Mouse (Mus musculus): ENCODE results near the gene Rgs8. TPM values are rescaled to one million over a fixed set of nuclear protein-coding genes. Genes with fewer than 3 reads are reported as not detected.

The Rgs8 gene
- polyA plus RNA-seq, 1 experiment from 2014 or later: 26.4 TPM

- no peak for ATAC-seq (ENCODE audit: low FRiP score)
- peaks cover 13% of the 10 kb centered on the region for H3K36me3 ChIP-seq
- no peak overlapping the region for H3K4me3 ChIP-seq
- WGBS: 61% methylated on average over 16 of the region's 16 CpGs
- no peaks in the 10 kb centered on the region for H3K27me3 ChIP-seq
- no peaks in the 10 kb centered on the region for H3K9me3 ChIP-seq
- H3K27ac ChIP-seq: no peak overlapping the region
- H3K9ac ChIP-seq: no peak overlapping the region
- H3K4me1 ChIP-seq (replicated peaks): peaks cover 14% of the 10 kb centered on the region
- H3K4me2 ChIP-seq: no peak overlapping the region
Observed at GRCm38 (mm10) chr1:153697581-153698251, 44.9 kb downstream of the Rgs8 start.

- Histone ChIP-seq H3K4me3 (no peak overlapping the region), H3K27ac (no peak overlapping the region), H3K9me3 (no peaks in the 10 kb centered on the region), H3K36me3 (peaks cover 6% of the 10 kb centered on the region), H3K4me2 (no peak overlapping the region), H3K9ac (0 out of 2 replicates have a peak overlapping the region, but pooled peaks have one; percentile 1), H3K27me3 (no peaks in the 10 kb centered on the region), H3K4me1 (replicated peaks) (peaks cover 22% of the 10 kb centered on the region)
- WGBS: 65% methylated on average over 7 of the region's 7 CpGs
- ATAC-seq (ENCODE audit: low FRiP score): no peak
Observed at GRCm38 (mm10) chr1:153698311-153699084, 45.7 kb downstream of the Rgs8 start.

GRCm38 (mm10) chr1:153700448-153701063, 47.7 kb downstream of the Rgs8 start:
- no peaks in the 10 kb centered on the region for H3K9me3 ChIP-seq
- no peak overlapping the region for H3K4me3 ChIP-seq
- peaks cover 39% of the 10 kb centered on the region for H3K4me1 ChIP-seq (replicated peaks)
- no peaks in the 10 kb centered on the region for H3K27me3 ChIP-seq
- no peak overlapping the region for H3K27ac ChIP-seq
- no peak for ATAC-seq (ENCODE audit: low FRiP score)
- no peak overlapping the region for H3K4me2 ChIP-seq
- WGBS: 86% methylated on average over 11 of the region's 11 CpGs
- no peaks in the 10 kb centered on the region for H3K36me3 ChIP-seq
- no peak overlapping the region for H3K9ac ChIP-seq

- ATAC-seq (ENCODE audit: low FRiP score): no peak
- no peaks in the 10 kb centered on the region for H3K9me3 ChIP-seq
- H3K27me3 ChIP-seq: no peaks in the 10 kb centered on the region
- H3K4me2 ChIP-seq: no peak overlapping the region
- no peak overlapping the region for H3K9ac ChIP-seq
- 97% methylated on average over 1 of the region's 1 CpGs for WGBS
- no peak overlapping the region for H3K4me3 ChIP-seq
- no peaks in the 10 kb centered on the region for H3K36me3 ChIP-seq
- H3K27ac ChIP-seq: no peak overlapping the region
- peaks cover 39% of the 10 kb centered on the region for H3K4me1 ChIP-seq (replicated peaks)
Observed at GRCm38 (mm10) chr1:153701461-153701860, 48.6 kb downstream of the Rgs8 start.

GRCm38 (mm10) chr1:153702166-153702852, 49.5 kb downstream of the Rgs8 start:
- H3K9ac ChIP-seq: no peak overlapping the region
- ATAC-seq (ENCODE audit: low FRiP score): no peak
- 84% methylated on average over 8 of the region's 8 CpGs for WGBS
- H3K4me1 ChIP-seq (replicated peaks): peaks cover 39% of the 10 kb centered on the region
- H3K36me3 ChIP-seq: no peaks in the 10 kb centered on the region
- peak overlapping the region; percentile 60; the same call in 1 of the 2 replicates for H3K27ac ChIP-seq
- no peak overlapping the region for H3K4me2 ChIP-seq
- H3K4me3 ChIP-seq: no peak overlapping the region
- no peaks in the 10 kb centered on the region for H3K27me3 ChIP-seq
- no peaks in the 10 kb centered on the region for H3K9me3 ChIP-seq

GRCm38 (mm10) chr1:153702853-153703410, 50.1 kb downstream of the Rgs8 start:
- Histone ChIP-seq H3K27me3 (no peaks in the 10 kb centered on the region), H3K4me2 (no peak overlapping the region), H3K9ac (no peak overlapping the region), H3K27ac (peak overlapping the region; percentile 60), H3K4me1 (replicated peaks) (peaks cover 39% of the 10 kb centered on the region), H3K36me3 (no peaks in the 10 kb centered on the region), H3K9me3 (no peaks in the 10 kb centered on the region), H3K4me3 (no peak overlapping the region)
- no peak for ATAC-seq (ENCODE audit: low FRiP score)
- WGBS: 44% methylated on average over 8 of the region's 8 CpGs

GRCm38 (mm10) chr1:153703445-153703991, 50.7 kb downstream of the Rgs8 start:
- no peaks in the 10 kb centered on the region for H3K36me3 ChIP-seq
- no peaks in the 10 kb centered on the region for H3K27me3 ChIP-seq
- peak overlapping the region; percentile 14; the same call in 1 of the 2 replicates for H3K4me2 ChIP-seq
- 6% methylated on average over 12 of the region's 12 CpGs for WGBS
- peaks cover 35% of the 10 kb centered on the region for H3K4me1 ChIP-seq (replicated peaks)
- no peak overlapping the region for H3K4me3 ChIP-seq
- ATAC-seq (ENCODE audit: low FRiP score): peak; percentile 74
- H3K9me3 ChIP-seq: no peaks in the 10 kb centered on the region
- H3K27ac ChIP-seq: peak overlapping the region; percentile 60
- H3K9ac ChIP-seq: no peak overlapping the region; the same call in 1 of the 2 replicates

GRCm38 (mm10) chr1:153704174-153704573, 51.3 kb downstream of the Rgs8 start:
- peak; percentile 46; the same call in 1 of the 2 replicates for ATAC-seq (ENCODE audit: low FRiP score)
- WGBS: 17% methylated on average over 7 of the region's 7 CpGs
- peak overlapping the region; percentile 60; the same call in 1 of the 2 replicates for H3K27ac ChIP-seq
- no peaks in the 10 kb centered on the region for H3K27me3 ChIP-seq
- H3K4me1 ChIP-seq (replicated peaks): peaks cover 34% of the 10 kb centered on the region
- H3K9ac ChIP-seq: no peak overlapping the region
- no peaks in the 10 kb centered on the region for H3K9me3 ChIP-seq
- H3K4me3 ChIP-seq: no peak overlapping the region
- no peak overlapping the region for H3K4me2 ChIP-seq
- no peaks in the 10 kb centered on the region for H3K36me3 ChIP-seq

GRCm38 (mm10) chr1:153704996-153705395, 52.2 kb downstream of the Rgs8 start:
- H3K4me2 ChIP-seq: no peak overlapping the region
- no peak overlapping the region for H3K27ac ChIP-seq
- ATAC-seq (ENCODE audit: low FRiP score): no peak
- no peak overlapping the region for H3K4me3 ChIP-seq
- WGBS: 13% methylated on average over 3 of the region's 3 CpGs
- no peak overlapping the region for H3K9ac ChIP-seq
- H3K27me3 ChIP-seq: no peaks in the 10 kb centered on the region
- no peaks in the 10 kb centered on the region for H3K9me3 ChIP-seq
- peaks cover 34% of the 10 kb centered on the region for H3K4me1 ChIP-seq (replicated peaks)
- no peaks in the 10 kb centered on the region for H3K36me3 ChIP-seq

GRCm38 (mm10) chr1:153708626-153709025, 55.8 kb downstream of the Rgs8 start:
- Histone ChIP-seq H3K27ac (no peak overlapping the region), H3K4me2 (no peak overlapping the region), H3K36me3 (no peaks in the 10 kb centered on the region), H3K9ac (no peak overlapping the region), H3K4me3 (no peak overlapping the region), H3K27me3 (no peaks in the 10 kb centered on the region), H3K4me1 (replicated peaks) (peaks cover 16% of the 10 kb centered on the region), H3K9me3 (no peaks in the 10 kb centered on the region)
- no peak for ATAC-seq (ENCODE audit: low FRiP score)
- 90% methylated on average over 5 of the region's 5 CpGs for WGBS

- Histone ChIP-seq H3K27me3 (no peaks in the 10 kb centered on the region), H3K9me3 (no peaks in the 10 kb centered on the region), H3K27ac (no peak overlapping the region), H3K9ac (no peak overlapping the region), H3K36me3 (no peaks in the 10 kb centered on the region), H3K4me1 (replicated peaks) (peaks cover 8% of the 10 kb centered on the region), H3K4me3 (no peak overlapping the region), H3K4me2 (no peak overlapping the region)
- 74% methylated on average over 5 of the region's 5 CpGs for WGBS
- no peak for ATAC-seq (ENCODE audit: low FRiP score)
Observed at GRCm38 (mm10) chr1:153709451-153709850, 56.6 kb downstream of the Rgs8 start.
